Mouse (Mus musculus): ENCODE measurements around the gene Isoc2a. TPM values are rescaled to one million over a fixed set of nuclear protein-coding genes. Genes with fewer than 3 reads are reported as not detected.

Gene Isoc2a
- total and polyA plus RNA-seq, 2 experiments from 2014 or later: 0.52 to 7.7 TPM

- Histone ChIP-seq H3K4me3 (ENCODE audit: low read depth, low read length) (no peak overlapping the region), H3K4me1 (ENCODE audit: insufficient read depth, low read length) (peaks cover 43% of the 10 kb centered on the region), H3K9me3 (ENCODE audit: low read length) (no peaks in the 10 kb centered on the region), H3K9ac (replicated peaks; ENCODE audit: low read length, poor library complexity, severe bottlenecking) (peak overlapping the region; percentile 61), H3K27me3 (ENCODE audit: insufficient read depth, low read length) (no peaks in the 10 kb centered on the region), H3K36me3 (ENCODE audit: insufficient read depth, low read length) (peaks cover 23% of the 10 kb centered on the region), H3K4me2 (ENCODE audit: low read depth, low read length, poor library complexity, severe bottlenecking) (peak overlapping the region; percentile 88), H3K27ac (ENCODE audit: low read depth, low read length) (peak overlapping the region; percentile 99)
- ATAC-seq (ENCODE audit: low FRiP score): no peak
- 56% methylated on average over 23 of the region's 23 CpGs for WGBS
- DNase-seq (ENCODE audit: low spot score): no peak
- TF ChIP-seq CTCF (IDR thresholded peaks at IDR 0.05): no peak
Measured at GRCm38 (mm10) chr7:4920976-4921823, 44.2 kb downstream of the Isoc2a start.

GRCm38 (mm10) chr7:4921824-4922482, 45.0 kb downstream of the Isoc2a start, which contains the start of gene Nat14:
Gene Nat14, plus strand, starts transcription at chr7:4922028.
- peak within 1 kb of the TSS; percentile 40 for H3K4me3 ChIP-seq (ENCODE audit: low read depth, low read length)
- peaks cover 23% of the 10 kb centered on the region for H3K36me3 ChIP-seq (ENCODE audit: insufficient read depth, low read length)
- H3K9me3 ChIP-seq (ENCODE audit: low read length): no peaks in the 10 kb centered on the region
- H3K9ac ChIP-seq (replicated peaks; ENCODE audit: low read length, poor library complexity, severe bottlenecking): peak within 1 kb of the TSS; percentile 61
- TF ChIP-seq CTCF (IDR thresholded peaks at IDR 0.05): no peak
- DNase-seq (ENCODE audit: low spot score) (no peak), ATAC-seq (ENCODE audit: low FRiP score) (peak; percentile 0; the same call in 1 of the 2 replicates)
- H3K4me1 ChIP-seq (ENCODE audit: insufficient read depth, low read length): peaks cover 36% of the 10 kb centered on the region
- H3K27ac ChIP-seq (ENCODE audit: low read depth, low read length): peak within 1 kb of the TSS; percentile 99
- WGBS: 15% methylated on average over 8 of the region's 8 CpGs
- H3K4me2 ChIP-seq (ENCODE audit: low read depth, low read length, poor library complexity, severe bottlenecking): peak within 1 kb of the TSS; percentile 88
- H3K27me3 ChIP-seq (ENCODE audit: insufficient read depth, low read length): no peaks in the 10 kb centered on the region

GRCm38 (mm10) chr7:4922508-4922907, 45.6 kb downstream of the Isoc2a start:
- no peak for TF ChIP-seq CTCF (IDR thresholded peaks at IDR 0.05)
- peak overlapping the region; percentile 88 for H3K4me2 ChIP-seq (ENCODE audit: low read depth, low read length, poor library complexity, severe bottlenecking)
- peaks cover 35% of the 10 kb centered on the region for H3K4me1 ChIP-seq (ENCODE audit: insufficient read depth, low read length)
- peaks cover 23% of the 10 kb centered on the region for H3K36me3 ChIP-seq (ENCODE audit: insufficient read depth, low read length)
- peak; percentile 94 for DNase-seq (ENCODE audit: low spot score)
- no peaks in the 10 kb centered on the region for H3K9me3 ChIP-seq (ENCODE audit: low read length)
- H3K27ac ChIP-seq (ENCODE audit: low read depth, low read length): peak overlapping the region; percentile 99
- peak; percentile 88 for ATAC-seq (ENCODE audit: low FRiP score)
- peak overlapping the region; percentile 61 for H3K9ac ChIP-seq (replicated peaks; ENCODE audit: low read length, poor library complexity, severe bottlenecking)
- H3K27me3 ChIP-seq (ENCODE audit: insufficient read depth, low read length): no peaks in the 10 kb centered on the region
- WGBS: under 1% methylated on average over 14 of the region's 14 CpGs
- peak overlapping the region; percentile 40 for H3K4me3 ChIP-seq (ENCODE audit: low read depth, low read length)

- H3K4me3 ChIP-seq (ENCODE audit: low read depth, low read length): peak overlapping the region; percentile 40
- H3K36me3 ChIP-seq (ENCODE audit: insufficient read depth, low read length): peaks cover 23% of the 10 kb centered on the region
- H3K27ac ChIP-seq (ENCODE audit: low read depth, low read length): peak overlapping the region; percentile 99
- peak overlapping the region; percentile 61 for H3K9ac ChIP-seq (replicated peaks; ENCODE audit: low read length, poor library complexity, severe bottlenecking)
- H3K4me1 ChIP-seq (ENCODE audit: insufficient read depth, low read length): peaks cover 35% of the 10 kb centered on the region
- WGBS: under 1% methylated on average over 14 of the region's 14 CpGs
- DNase-seq (ENCODE audit: low spot score): peak; percentile 93
- peak; percentile 72 for TF ChIP-seq CTCF (IDR thresholded peaks at IDR 0.05)
- H3K27me3 ChIP-seq (ENCODE audit: insufficient read depth, low read length): no peaks in the 10 kb centered on the region
- peak; percentile 62 for ATAC-seq (ENCODE audit: low FRiP score)
- H3K9me3 ChIP-seq (ENCODE audit: low read length): no peaks in the 10 kb centered on the region
- peak overlapping the region; percentile 88 for H3K4me2 ChIP-seq (ENCODE audit: low read depth, low read length, poor library complexity, severe bottlenecking)
Measured at GRCm38 (mm10) chr7:4922931-4923565, 46.1 kb downstream of the Isoc2a start.

GRCm38 (mm10) chr7:4923586-4924364, 46.8 kb downstream of the Isoc2a start:
- Histone ChIP-seq H3K4me1 (ENCODE audit: insufficient read depth, low read length) (peaks cover 35% of the 10 kb centered on the region), H3K4me3 (ENCODE audit: low read depth, low read length) (peak overlapping the region; percentile 40), H3K9me3 (ENCODE audit: low read length) (no peaks in the 10 kb centered on the region), H3K4me2 (ENCODE audit: low read depth, low read length, poor library complexity, severe bottlenecking) (peak overlapping the region; percentile 88), H3K27me3 (ENCODE audit: insufficient read depth, low read length) (no peaks in the 10 kb centered on the region), H3K9ac (replicated peaks; ENCODE audit: low read length, poor library complexity, severe bottlenecking) (peak overlapping the region; percentile 53), H3K27ac (ENCODE audit: low read depth, low read length) (peak overlapping the region; percentile 99), H3K36me3 (ENCODE audit: insufficient read depth, low read length) (peaks cover 19% of the 10 kb centered on the region)
- DNase-seq (ENCODE audit: low spot score) (peak; percentile 68), ATAC-seq (ENCODE audit: low FRiP score) (peak; percentile 1; the same call in 1 of the 2 replicates)
- peak; percentile 67 for TF ChIP-seq CTCF (IDR thresholded peaks at IDR 0.05)
- WGBS: 3% methylated on average over 37 of the region's 37 CpGs

Data from midbrain, postnatal 0 days (tissue).